Mouse (Mus musculus) thymus, postnatal 25 days (tissue): ENCODE results near the gene Apom.
A peak's percentile ranks its signal among the peaks of the same experiment; 100 is the strongest.
"Not testable (repeated sequence)": the region's sequence is repeated elsewhere in the genome, so short reads cannot be mapped to it uniquely, and the experiment has no call there.

Source experiments
- DNase-seq: peaks from one replicate; pipeline ENCODE4 v3.0.0; 2022

Apom gene

DNA sequence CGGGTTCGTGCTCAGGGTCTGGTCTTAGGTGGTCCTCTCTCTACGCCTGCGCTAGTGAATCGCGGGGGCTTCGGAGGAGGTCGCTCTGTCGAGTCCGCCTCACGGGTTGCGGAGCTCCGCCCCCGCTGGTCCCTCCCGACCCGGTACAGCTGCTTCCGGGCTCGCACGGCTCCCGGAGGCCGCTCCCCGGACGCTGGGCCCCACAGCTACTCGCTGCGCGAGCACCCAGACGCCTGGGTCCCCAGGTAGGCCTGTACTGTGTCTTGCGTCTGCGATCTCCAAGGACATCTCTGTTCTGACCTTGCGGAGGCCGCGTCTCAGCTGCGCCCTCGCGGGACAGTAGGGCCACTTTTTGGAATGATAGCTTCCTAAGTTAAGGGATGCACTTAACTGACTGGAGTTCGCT is 5.6 kb downstream of the Apom start, which contains the start of gene D17H6S53E:
Gene D17H6S53E (plus strand): TSS at position 168 of the 406 bp plus-strand sequence.
- peak; percentile 87 for DNase-seq

DNA sequence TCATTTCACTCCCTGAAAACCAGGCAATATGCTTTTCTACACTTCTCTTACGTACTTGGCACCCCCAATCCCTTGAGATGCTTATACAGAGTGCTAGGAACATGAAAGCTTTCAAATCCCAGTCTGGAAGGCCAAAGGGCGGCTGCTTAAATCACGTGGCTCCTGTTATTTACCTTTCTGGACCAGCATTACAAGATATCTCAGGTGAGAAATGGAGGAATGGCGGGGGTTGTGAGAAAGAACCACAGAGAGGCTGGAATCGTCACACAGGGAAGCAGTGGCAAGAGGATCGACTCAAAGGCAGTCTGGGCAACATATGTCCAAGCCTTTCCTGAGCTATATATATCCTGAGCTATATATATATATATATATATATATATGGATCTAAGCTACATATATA is 6.3 kb downstream of the Apom start:
- DNase-seq: no peak

DNA sequence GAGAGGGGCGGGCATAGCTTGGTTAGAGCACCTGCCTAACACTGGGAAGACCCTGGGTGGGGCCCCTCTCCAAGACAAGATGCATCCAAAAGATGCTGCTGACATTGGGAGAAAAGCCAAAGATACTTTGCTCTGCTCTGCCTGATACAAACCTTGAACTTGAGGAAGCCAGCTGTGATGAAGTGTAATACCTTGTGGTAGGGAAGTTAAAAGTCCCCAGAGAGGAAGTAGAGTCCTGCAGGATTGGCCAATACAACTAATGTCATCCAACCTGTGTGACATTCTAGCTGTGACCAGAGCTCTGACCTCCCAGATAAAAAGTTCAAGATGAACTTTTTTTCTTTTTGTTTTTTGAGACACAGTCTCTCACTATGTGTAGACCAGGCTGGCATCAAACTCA is 6.8 kb downstream of the Apom start:
- DNase-seq: no peak

GRCm38 (mm10) chr17:35124261-35124896 is 7.5 kb downstream of the Apom start:
- not testable (repeated sequence) for DNase-seq

DNA sequence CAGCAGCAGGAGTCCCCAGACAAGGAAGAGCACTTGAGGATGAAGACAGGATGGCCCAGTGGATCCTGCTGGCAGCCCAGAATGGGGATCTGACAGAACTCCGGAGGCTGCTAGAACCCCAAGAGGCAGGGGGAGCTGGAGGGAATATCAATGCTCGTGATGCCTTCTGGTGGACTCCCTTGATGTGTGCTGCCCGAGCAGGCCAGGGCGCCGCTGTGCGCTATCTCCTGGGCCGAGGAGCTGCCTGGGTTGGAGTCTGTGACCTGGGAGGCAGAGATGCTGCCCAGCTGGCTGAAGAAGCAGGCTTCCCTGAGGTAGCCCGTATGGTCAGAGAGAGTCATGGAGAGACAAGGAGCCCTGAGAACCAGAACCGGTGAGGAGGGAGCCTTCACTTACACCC is 8.6 kb downstream of the Apom start:
- not testable (repeated sequence) for DNase-seq

DNA sequence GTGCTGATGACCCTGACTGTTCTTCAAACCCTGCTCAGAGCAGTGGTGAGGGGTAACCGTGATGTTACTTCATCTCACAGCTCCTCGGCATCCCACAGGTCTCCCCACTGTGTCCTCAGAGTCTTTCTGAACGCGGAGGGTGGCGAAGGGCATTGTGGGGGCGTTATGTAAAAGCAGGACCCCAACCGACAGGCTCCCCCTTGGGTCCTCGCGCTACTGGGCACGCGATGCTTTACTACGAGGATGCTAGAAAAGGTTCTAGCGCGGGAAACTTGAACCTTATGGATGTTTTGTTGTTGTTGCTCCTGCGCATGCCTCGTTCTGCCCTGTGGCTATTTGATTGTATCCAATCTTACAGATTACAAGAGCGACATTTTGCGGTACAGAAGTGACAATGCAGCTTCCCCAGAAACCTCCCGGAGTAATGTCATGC is 10.0 kb downstream of the Apom start, which contains the start of gene Csnk2b:
Gene Csnk2b (minus strand): TSS at position 183 of the 433 bp plus-strand sequence.
- DNase-seq: peak; percentile 36

GRCm38 (mm10) chr17:35121143-35121799 is 10.6 kb downstream of the Apom start, which contains the start of gene Gpank1:
Gene Gpank1 (plus strand): TSS chr17:35121455.
- DNase-seq: peak; percentile 98

GRCm38 (mm10) chr17:35120745-35121142 is 11.1 kb downstream of the Apom start:
- DNase-seq: no peak

DNA sequence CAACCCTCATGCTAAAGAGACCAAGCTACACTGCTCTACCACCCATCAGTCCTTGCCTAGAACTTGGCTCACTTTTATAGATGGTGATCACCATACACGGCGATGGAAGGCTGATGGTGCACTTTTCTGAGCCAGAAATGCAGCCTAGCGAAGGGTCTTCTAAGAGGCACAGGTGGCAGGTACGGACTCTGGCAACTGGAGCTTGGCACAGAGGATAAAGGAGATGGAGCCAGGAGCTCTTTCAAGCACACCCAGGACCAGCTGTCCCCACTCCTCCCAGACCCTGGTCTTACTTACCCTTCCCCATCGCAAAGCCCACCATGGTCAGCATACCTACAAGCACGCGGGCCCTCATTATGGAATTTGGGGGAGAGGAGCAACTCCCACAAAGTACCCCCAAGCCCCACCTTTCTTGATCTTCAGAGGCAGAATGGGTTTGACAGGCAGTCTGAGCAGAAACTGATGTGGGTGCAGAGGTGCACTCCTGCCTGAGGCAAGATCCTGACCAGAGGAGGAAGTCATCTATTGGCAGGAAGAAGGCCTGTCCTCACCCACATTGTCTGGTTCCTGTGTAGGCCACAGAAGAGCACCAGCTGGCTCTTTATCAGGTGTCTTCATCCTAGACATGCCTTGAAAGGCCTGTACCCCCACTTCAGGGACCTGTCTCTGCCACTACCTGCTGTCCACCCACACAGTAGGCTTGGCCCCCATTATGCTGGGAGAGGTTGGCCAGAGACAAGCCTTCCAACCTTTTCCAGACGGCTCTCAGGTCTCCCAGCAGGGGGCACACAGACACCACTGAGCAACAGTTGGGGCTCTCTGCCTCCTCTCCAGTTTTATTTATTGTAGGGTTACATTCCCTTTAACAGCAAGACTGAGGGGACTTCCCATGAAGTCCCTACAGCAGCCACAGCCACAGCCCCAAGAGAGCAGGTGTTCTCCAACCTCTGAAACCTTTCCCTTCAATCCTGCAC is 16.5 kb downstream of the Apom start, which contains the start of gene Ly6g5b:
Gene Ly6g5b (minus strand): TSS at position 383 of the 974 bp plus-strand sequence.
- peak; percentile 72 for DNase-seq

GRCm38 (mm10) chr17:35111774-35112173 is 20.1 kb downstream of the Apom start:
- no peak for DNase-seq

GRCm38 (mm10) chr17:35108097-35108496 is 23.8 kb downstream of the Apom start, which contains the start of gene Ly6g5c:
Gene Ly6g5c (plus strand): TSS chr17:35108279.
- no peak for DNase-seq

DNA sequence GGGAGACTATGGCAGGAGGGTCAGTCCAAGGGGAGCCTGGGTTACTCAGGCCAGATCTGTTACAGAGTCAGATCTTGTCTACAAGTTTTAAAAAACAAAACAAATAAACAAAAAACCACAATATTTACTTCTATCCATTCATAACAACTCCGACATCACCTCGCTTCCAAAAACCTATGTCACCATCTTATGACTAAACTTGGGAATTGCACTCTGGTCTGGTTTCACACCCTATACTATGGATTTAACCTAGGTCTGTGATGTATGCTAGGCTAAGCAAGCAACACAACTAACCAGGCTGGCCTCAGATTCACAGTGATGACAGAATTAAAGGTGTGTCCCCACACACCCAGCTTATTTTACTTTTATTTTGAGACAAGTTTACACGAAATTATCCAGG is 25.3 kb downstream of the Apom start:
- DNase-seq: no peak

GRCm38 (mm10) chr17:35105740-35106389 is 26.0 kb downstream of the Apom start:
- peak; percentile 40 for DNase-seq

DNA sequence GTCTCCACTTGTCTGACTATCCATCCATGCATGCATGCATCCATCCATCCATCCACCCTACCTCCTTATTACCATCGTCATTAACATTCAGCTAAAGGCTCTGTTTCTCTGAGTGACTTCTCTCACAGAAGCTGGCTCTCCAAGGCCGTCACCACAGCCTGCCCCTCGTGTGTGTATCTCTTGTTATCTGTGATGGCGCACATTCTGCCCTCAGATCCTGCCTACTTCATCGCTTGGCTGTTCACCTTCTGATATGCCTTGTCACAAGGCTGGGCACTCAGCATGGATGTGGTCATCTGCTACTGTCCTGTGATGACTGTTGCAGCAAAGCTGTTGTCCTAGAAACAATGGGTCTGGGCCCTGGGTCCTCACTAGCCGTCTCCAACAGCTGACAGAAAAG is 27.1 kb downstream of the Apom start:
- DNase-seq: no peak

GRCm38 (mm10) chr17:35104079-35104478 is 27.8 kb downstream of the Apom start:
- DNase-seq: no peak

- no peak for DNase-seq
Observed at GRCm38 (mm10) chr17:35103221-35103690, 28.6 kb downstream of the Apom start.

DNA sequence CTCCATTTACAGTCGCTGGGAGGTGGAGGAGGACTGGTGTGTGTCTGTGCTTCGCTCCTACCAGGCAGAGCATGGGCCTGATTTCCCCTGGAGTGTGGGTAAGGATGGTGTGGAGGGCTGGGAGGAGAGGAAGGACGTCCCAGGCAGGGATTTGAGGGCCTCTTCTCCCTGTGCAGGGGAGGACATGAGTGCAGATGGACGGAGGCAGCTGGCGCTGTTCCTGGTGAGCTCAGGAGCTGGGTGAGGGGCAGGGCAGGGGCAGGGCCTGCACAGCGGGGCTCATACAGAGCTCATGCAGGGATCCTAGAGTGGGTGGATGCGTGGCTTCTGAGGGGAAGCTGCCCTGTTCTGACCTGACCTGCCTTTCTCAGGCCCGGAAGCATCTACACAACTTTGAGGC is 29.6 kb downstream of the Apom start:
- no peak for DNase-seq

- no peak for DNase-seq
Observed at GRCm38 (mm10) chr17:35101161-35101560, 30.7 kb downstream of the Apom start.

DNA sequence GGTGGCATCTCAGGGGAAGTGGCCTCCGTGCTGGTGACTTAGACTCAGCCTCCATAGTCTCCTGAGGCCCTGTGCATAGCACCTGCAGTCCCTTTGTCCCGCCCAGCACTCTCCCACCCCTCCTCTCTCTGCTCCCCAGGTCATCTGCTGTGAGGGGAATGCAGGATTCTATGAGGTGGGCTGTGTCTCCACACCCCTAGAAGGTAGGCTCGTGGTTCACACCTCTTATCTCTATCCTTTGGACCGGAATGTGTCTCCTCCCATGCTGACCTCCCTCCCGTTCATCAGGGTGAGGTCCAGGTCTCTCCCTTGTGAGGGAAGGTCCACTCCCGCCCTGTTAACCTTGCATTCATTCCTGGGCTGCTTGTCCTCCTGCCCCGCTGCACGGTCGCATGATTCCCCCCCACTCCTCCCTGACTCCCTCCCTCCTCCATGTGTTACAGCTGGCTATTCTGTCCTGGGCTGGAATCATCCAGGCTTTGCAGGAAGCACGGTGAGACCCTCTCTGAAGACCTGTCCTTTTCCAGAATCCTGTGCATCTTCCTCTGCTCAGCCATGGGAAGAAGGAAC is 31.6 kb downstream of the Apom start:
- DNase-seq: no peak

- peak; percentile 35 for DNase-seq
Observed at GRCm38 (mm10) chr17:35097164-35097655, 34.6 kb downstream of the Apom start.

DNA sequence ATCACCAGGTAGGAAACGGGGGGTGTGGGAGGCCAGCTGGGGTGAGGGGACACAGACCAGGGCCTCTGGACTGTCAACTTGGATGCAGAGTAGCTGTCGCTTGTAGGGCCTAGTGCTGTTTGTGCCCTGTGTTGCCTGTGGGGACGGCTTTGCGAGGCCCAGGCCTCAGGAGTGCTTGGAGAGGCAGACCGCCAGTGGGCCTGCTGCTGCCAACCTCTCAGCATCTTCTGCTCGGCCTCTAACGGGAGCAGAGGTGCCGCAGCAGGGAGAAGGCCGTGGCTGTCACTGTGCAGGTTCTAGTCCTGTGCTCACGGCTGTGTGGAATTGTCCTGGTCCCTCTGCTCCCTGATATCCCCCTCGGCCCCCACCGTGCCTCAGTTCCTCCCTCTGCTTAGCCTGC is 35.3 kb downstream of the Apom start:
- no peak for DNase-seq
